Mouse (Mus musculus): ENCODE data around the gene Vcan. TPM values are rescaled to one million over a fixed set of nuclear protein-coding genes. Genes with fewer than 3 reads are reported as not detected.
"Not testable (repeated sequence)": the region's sequence is repeated elsewhere in the genome, so short reads cannot be mapped to it uniquely, and the experiment has no call there.

Vcan gene
- total RNA-seq (2014; fragmentation: Nextera tagmentation) (0.43 and 0.68 TPM in 2 replicates), total RNA-seq (2017) (0.34 and 0.72 TPM in 2 replicates)

DNA sequence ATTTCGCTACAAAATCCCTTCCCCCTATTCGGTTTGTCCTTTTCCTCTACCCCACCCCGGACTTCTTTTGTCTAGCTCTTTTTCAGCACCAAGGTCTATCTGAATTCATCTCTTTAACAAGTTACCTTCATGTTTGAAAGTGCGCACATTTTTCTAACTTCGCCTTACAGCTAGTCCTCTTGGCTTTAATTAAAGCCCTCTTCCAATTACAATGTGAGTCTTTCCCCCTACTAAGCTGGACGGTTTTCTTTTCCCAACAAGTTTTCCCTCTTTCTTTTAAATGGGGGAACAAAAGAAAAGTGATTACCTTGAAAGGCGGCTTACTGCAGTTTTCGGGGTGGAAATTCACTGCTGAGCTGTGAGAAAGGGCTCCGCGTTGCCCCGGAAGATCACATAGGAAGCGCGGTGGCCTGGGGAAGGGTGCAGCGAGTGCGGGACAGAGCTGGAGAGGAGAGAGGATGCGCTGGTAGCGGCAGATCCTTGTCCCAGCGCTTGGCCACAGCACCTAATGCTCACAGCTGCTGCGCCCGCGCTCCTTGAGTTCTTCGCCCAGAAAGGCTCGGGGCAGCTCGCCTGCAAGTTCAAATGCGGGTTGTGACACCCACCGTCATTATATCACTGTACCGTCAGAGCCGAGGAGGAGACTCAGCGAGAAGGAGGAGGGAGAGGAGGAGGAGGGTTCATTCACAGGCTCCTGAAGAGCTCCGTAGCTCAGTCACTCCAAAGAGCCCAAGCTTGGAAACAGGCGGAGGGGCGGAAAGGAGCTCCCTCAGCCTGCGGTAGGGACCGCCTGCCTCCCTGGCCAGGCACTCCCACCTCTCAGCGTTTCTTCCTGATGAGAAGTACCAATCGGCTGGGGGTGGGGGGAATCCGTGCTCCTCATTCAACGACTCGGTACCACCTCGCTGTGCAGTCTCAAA, at the start of gene Vcan:
Vcan (minus strand) TSS at position 744 of the 920 bp plus-strand sequence.
- peak; percentile 6; the same call in 1 of the 2 replicates for ATAC-seq (replicated peaks; ENCODE audit: poor library complexity, severe bottlenecking)

DNA sequence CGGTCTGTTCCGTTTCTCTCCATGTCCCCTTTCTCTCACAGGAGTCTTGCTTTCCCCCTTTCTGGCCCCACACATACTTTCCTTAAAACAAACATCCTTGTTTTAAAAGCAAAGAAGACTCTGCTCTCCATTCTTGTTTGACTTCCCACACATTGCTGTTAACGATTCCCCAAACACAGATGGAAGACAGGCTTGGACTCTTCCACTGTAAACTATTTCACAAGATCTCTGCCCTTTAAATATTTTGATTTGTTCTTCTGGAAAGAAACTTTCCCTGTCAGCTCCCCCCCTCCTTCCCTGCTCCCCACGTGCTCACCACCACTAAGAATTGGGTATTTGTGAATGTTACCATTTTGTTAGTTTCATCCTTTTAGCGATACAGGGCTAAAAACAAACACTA, 49.2 kb upstream of the Vcan start:
- no peak for ATAC-seq (replicated peaks; ENCODE audit: poor library complexity, severe bottlenecking)

DNA sequence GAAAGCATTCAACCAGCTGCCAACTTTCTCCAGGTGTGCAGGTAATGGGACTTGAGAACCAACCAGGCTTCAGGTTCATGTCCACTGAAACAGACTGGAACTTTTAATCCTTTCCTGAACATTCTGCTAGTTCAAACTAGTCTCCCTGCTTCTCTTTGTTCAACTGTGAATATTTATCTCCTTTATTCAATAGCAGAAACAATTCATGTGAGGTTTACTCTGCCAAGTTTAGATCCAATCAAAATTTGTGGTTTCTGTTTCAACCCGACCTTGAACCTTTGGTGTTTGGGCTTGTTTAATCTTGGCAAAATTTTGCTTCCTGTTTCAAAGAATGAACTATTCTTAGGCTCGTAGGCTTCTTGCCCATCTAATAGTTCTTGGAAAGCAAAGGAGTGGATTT, 40.6 kb upstream of the Vcan start:
- no peak for ATAC-seq (replicated peaks; ENCODE audit: poor library complexity, severe bottlenecking)

DNA sequence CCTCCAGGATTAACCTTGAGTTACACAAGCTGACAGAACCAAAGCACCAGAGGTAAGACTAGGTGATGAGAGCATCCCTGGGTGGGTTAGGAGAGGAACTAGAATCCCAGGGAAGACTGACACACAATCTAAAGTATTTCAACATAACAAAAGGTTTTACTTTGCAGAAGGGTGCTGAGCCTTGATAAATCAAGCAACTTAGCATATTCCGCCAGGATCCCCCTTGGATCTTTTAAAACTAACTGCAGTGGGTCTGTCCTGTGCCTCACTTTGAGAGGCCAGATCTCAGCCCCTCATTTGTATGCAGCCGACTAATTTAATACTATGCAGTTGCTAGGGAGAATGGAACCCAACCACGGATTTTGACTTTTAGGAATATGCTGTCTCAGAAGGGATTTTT, 38.0 kb upstream of the Vcan start:
- ATAC-seq (replicated peaks; ENCODE audit: poor library complexity, severe bottlenecking) = 0 out of 2 replicates have a peak, but pooled peaks have one; percentile 21

- ATAC-seq (replicated peaks; ENCODE audit: poor library complexity, severe bottlenecking) = peak; percentile 66
These were observed 37.1 kb upstream of the Vcan start for GRCm38 (mm10) chr13:89779208-89779911.

DNA sequence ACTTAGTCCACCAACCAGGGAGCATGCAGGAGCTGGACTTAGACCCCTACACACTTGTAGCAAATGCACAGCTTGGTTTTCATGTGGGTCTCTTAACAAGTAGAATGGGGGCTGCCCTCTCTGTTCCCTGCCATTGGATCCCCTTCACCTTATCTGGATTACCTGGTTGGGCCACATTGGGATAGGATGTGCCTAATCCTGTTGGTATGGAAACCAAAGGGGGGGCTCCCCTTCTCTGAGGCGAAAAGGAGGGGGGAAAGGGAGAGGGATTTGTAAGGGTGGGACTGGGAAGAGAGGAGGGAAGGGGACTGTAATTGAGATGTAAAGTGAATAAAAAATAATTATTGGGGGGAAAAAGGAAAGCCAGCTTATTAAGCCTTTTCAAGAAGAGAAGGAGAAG, 35.5 kb upstream of the Vcan start:
- ATAC-seq (replicated peaks; ENCODE audit: poor library complexity, severe bottlenecking) = no peak

GRCm38 (mm10) chr13:89777146-89777545, 34.8 kb upstream of the Vcan start:
- ATAC-seq (replicated peaks; ENCODE audit: poor library complexity, severe bottlenecking) = no peak

DNA sequence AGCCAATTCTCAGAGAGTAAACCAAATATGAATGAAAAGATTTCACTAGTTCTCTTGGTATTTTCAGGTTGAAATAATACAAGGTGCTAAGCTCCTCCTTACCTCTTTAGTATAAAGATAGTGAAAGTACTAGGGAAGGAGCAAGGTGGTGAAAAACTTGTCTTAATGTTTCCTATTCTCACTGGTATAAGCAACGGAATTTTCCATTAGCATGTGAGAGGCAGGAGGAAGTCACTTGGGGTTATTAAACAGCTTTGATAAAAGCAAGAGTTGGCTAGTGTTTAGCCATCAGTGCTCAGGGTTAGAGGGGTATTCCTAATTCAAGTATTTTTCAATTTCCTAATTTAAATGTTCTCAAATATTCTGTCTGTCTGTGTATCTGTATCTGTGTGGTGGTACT, 24.2 kb upstream of the Vcan start:
- peak; percentile 33; the same call in 1 of the 2 replicates for ATAC-seq (replicated peaks; ENCODE audit: poor library complexity, severe bottlenecking)

GRCm38 (mm10) chr13:89765966-89766365, 23.7 kb upstream of the Vcan start:
- ATAC-seq (replicated peaks; ENCODE audit: poor library complexity, severe bottlenecking) = peak; percentile 100

- ATAC-seq (replicated peaks; ENCODE audit: poor library complexity, severe bottlenecking) = no peak
These were observed 20.0 kb upstream of the Vcan start for GRCm38 (mm10) chr13:89762339-89762738.

- no peak for ATAC-seq (replicated peaks; ENCODE audit: poor library complexity, severe bottlenecking)
These were observed 14.0 kb upstream of the Vcan start for GRCm38 (mm10) chr13:89756347-89756746.

DNA sequence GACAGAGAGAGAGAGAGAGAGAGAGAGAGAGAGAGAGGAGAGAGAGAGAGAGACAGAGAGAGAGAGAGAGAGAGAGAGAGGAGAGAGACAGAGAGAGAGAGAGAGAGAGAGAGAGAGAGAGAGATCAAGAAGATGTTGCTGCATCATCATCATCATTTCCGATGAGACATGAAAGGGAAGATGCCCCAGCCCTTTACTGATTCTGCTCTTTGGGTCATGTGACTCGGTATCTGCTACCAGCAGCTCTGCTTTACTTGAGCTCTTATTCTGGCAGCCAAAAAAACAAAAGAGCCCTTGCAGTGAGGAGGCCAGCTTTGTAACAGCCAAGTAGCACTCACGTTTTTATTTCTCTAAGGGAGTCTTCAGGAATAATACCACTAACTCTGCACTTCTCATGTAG, 8.3 kb upstream of the Vcan start:
- ATAC-seq (replicated peaks; ENCODE audit: poor library complexity, severe bottlenecking) = not testable (repeated sequence)

- ATAC-seq (replicated peaks; ENCODE audit: poor library complexity, severe bottlenecking) = no peak
These were observed 892 bp upstream of the Vcan start for GRCm38 (mm10) chr13:89743201-89743600.

DNA sequence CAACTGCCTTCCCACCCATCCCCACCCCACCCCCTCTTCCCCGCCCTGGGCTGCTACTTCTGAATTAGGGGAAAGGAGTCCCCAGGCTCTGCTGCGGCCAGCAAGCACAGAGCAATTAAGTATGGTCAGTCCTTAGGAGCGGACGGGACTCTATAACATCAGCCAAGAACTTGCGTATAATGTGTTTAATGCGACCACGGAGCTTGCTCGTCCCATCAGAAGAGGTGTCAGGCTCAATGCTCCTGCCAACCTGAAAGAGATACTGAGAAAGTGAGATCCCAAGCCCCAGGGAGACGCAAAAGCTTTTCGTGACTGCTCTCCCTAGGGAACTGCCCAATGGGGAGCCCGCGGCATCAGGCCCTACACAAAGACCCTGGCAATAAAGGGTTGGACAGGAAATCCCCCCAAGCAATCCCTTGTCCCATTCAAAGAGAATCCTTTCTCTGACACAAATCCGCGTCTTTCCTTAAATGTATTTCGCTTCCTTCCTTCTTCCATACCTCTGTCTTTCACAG, 434 bp upstream of the Vcan start:
- ATAC-seq (replicated peaks; ENCODE audit: poor library complexity, severe bottlenecking) = no peak

- no peak for ATAC-seq (replicated peaks; ENCODE audit: poor library complexity, severe bottlenecking)
These were observed 1.2 kb downstream of the Vcan start for GRCm38 (mm10) chr13:89741116-89741551.

- peak; percentile 59 for ATAC-seq (replicated peaks; ENCODE audit: poor library complexity, severe bottlenecking)
These were observed 1.8 kb downstream of the Vcan start for GRCm38 (mm10) chr13:89740243-89741115.

GRCm38 (mm10) chr13:89739696-89740242, 2.5 kb downstream of the Vcan start:
- ATAC-seq (replicated peaks; ENCODE audit: poor library complexity, severe bottlenecking) = peak; percentile 11; the same call in 1 of the 2 replicates

- peak; percentile 68 for ATAC-seq (replicated peaks; ENCODE audit: poor library complexity, severe bottlenecking)
These were observed 3.3 kb downstream of the Vcan start for GRCm38 (mm10) chr13:89738776-89739695.

GRCm38 (mm10) chr13:89738275-89738674, 4.0 kb downstream of the Vcan start:
- no peak for ATAC-seq (replicated peaks; ENCODE audit: poor library complexity, severe bottlenecking)

Data from granulocyte monocyte progenitor cell, adult 5-6 weeks (primary cell).